Mouse (Mus musculus) cerebellum, adult 2 months (tissue): ENCODE measurements around the gene Ssr2.

ENCODE experiments used
- CTCF ChIP-seq: fragments of 200-500 bp; IDR thresholded peaks from 2 replicates; pipeline ENCODE4 v1.5.1; 2011; ENCODE audit warnings: low read depth, mild to moderate bottlenecking, control low read depth, low read length, moderate library complexity, borderline replicate concordance; ENCODE audit not compliant: insufficient read depth
- POLR2A ChIP-seq: fragments of 200-500 bp; IDR thresholded peaks from 2 replicates; pipeline ENCODE4 v1.6.1; 2011; ENCODE audit warnings: low read length, control low read depth, borderline replicate concordance; ENCODE audit not compliant: insufficient read depth

DNA sequence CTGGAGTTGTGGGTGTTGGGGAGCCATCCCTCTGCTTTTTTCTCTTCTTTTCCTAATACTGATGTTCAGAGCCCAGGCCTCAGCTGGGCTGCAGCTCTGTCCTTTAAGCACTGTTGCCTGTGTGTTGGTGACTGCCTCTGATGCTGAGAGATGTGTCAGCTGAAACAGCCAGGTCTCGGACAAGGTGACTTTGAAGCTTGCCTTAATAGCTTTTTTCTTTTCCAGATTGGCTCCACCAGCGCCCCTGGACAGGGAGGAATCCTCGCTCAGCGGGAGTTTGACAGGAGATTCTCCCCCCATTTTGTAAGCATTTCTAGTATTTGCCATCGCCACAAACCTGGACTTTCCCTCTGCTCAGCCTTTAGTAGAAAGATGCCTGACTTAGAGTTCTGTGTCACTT, 11.0 kb downstream of the Ssr2 start:
- TF ChIP-seq CTCF: no peak
- TF ChIP-seq POLR2A: no peak
